Mouse (Mus musculus): ENCODE results near the gene Dcbld2.
"Not testable (repeated sequence)": the region's sequence is repeated elsewhere in the genome, so short reads cannot be mapped to it uniquely, and the experiment has no call there.

The Dcbld2 gene

DNA sequence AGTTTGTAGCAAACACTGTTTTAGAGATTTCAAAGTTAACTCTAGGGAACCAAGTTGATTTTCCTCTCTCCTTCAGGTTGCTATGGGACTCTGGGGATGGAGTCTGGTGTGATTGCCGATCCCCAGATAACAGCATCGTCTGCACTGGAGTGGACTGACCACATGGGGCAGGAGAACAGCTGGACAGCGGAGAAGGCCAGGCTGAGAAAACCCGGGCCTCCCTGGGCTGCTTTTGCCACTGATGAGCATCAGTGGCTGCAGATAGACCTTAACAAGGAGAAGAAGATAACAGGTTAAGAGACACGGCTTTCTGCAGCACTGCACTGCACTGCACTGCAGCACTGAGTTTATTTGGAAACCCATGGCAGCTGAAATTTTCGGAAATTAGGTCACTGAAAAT lies 42.4 kb downstream of the Dcbld2 start:
- no peak for DNase-seq (ENCODE audit: low spot score)

DNA sequence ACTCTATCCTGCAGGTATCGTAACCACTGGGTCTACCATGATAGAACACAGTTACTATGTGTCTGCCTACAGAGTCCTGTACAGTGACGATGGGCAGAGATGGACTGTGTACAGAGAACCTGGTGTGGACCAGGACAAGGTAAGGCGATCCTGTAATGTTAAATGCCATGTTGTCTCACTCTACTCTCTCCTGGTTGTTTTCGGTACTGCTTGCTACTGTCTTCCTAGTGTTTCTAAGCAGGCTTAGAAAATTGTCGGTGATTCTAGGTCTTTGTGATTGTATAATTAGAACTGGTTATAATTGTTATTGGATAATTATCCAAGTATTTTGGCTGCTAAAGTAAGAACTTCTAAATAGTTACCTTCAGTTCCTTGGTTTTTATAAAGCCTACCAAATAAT lies 43.4 kb downstream of the Dcbld2 start:
- no peak for DNase-seq (ENCODE audit: low spot score)

DNA sequence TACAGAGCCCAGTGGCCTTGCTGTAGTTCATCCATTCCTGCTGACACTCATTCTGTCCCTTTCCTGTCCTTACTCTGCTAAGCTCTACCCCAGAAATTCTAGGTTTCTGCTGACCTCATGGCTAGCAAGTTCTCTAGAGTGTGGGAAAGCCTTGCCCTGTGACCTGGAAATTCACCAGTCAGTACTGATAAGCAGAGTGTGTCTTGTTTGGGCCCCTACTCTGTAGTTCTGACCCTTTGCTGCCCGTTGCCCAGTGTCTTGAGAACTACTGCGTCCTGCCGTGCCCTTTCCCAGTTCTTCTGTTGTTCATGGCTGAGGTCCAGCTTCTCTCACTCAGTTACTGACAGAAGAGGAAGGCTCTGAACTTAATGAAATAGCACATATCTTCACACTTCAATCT lies 44.9 kb downstream of the Dcbld2 start:
- DNase-seq (ENCODE audit: low spot score), result no peak

DNA sequence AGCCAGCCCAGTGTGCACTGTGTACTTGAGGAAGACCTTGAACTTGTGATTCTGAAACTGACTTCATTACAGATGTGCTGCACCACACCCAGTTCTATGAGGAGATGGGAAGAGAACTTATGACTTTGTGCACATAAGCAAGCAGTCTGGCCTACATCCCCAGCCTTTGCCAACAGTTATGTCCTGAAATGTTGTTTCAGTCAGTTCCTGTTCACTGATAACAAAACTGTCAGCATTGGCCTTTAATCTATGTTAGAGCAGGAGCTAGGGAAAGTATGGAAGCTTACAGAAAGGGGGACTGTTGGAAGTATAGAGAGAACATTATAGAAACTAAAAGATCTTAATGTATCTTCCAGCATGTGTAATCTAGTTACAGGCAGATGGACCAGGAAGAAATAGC lies 45.6 kb downstream of the Dcbld2 start:
- DNase-seq (ENCODE audit: low spot score), result no peak

DNA sequence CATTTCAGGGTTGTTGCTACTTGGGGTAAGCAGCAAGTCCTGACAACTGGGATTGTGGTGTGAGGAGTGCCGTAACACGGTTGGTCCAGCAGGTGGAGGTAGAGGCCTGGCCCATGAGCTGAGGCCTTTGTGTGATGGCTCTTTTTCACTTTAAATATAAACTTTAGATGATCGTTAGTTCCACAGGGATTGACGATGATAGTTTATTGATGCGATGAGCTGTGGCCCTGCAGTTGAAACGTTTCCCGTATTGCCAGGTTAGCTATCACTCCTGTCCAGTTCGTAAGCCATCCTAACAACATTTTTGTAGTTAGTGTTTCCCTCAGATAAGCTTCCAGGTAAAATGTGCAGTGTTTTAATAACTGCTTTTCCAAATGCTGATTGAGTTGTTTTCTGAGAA lies 46.4 kb downstream of the Dcbld2 start:
- DNase-seq (ENCODE audit: low spot score), result peak; percentile 28

DNA sequence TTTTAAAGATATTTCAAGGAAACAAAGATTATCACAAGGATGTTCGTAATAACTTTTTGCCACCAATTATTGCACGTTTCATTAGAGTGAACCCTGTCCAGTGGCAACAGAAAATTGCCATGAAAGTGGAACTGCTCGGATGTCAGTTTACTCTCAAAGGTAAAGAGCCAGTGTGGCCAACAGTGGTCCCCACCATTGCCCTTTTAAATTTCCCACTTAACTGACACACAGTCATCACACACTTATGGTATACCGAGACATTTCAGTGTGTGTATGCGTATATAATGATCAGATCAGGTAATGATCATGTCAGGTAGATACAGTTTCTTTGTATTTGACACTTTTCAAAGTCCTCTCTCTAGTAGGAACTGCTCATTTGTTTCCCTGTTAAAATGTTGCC lies 46.9 kb downstream of the Dcbld2 start:
- DNase-seq (ENCODE audit: low spot score), result no peak

DNA sequence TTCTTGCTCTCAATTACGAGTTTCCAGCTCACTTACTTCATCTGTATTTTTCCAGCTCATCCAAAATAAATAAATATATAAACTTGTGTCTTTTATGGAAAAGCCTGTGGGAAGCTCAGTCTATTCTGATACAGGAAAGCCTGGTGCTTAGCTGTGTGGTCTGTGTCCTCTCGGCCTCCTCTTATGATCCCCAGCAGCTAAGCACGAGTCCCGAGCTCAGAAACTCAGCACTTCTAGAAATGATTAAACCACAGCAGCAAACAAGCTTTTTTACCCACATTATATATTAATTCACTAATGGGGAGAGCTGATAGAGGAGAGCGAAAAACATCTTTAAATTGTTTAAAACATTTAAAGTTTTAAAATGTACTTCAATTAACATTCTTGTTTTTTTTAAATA lies 48.2 kb downstream of the Dcbld2 start:
- no peak for DNase-seq (ENCODE audit: low spot score)

DNA sequence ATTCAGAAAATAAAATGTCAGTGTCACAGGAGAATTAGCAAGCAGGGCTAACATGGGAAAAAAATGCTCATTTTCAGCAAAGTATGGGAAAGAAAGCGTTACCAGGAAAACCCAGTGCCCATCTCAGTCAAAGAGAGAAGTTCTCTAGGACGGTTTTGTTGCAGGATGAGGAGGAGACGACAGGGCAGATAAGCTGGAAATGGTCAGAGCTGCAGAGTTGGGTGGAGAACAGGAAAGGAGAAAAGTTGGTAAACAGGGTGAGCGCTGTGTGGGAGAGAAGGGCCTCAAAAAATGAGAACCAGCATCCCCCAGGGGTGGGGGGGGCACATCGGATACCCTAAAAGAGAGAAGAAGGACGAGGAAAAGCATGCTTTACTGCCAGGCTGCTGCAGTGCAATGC lies 48.7 kb downstream of the Dcbld2 start:
- DNase-seq (ENCODE audit: low spot score), result no peak

DNA sequence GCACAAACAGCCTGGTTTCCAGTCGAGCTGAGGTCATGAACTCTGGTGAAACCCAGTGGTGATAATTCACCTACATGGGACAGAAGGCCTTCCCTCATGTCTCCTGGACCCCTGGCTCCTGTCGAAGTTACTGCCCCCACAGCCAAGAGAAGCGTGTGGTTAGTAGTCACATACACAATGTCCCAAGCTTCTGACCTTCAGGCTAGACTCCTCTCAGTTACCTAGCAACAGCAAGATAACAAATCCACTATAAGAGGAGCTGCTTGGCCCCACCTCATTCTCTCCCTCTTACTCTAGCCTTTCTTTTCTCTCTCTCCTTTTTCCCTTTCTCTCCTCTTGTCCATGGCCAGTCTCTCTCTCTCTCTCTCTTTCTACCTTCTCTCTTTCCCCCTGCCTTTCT lies 51.7 kb downstream of the Dcbld2 start:
- DNase-seq (ENCODE audit: low spot score), result not testable (repeated sequence)

DNA sequence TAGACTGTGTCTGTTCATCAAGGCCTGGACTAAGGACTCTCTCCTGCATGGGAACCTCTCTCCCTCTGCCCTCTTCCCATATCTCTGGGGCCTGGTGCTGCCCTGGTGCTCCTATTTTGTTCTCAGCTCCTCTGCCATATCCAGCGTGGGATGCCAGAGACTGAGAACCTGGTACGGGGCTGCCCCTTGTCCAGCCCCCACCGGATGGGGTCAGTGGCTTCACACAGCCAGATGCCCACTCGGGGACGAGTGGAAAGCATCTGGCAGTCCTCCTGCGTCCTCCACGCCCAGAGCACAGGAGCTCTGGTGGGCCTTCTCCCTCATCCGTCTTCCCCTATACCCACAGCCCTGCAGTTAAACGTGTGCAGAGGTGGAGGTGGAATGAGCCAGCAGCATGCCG lies 52.1 kb downstream of the Dcbld2 start:
- no peak for DNase-seq (ENCODE audit: low spot score)

DNA sequence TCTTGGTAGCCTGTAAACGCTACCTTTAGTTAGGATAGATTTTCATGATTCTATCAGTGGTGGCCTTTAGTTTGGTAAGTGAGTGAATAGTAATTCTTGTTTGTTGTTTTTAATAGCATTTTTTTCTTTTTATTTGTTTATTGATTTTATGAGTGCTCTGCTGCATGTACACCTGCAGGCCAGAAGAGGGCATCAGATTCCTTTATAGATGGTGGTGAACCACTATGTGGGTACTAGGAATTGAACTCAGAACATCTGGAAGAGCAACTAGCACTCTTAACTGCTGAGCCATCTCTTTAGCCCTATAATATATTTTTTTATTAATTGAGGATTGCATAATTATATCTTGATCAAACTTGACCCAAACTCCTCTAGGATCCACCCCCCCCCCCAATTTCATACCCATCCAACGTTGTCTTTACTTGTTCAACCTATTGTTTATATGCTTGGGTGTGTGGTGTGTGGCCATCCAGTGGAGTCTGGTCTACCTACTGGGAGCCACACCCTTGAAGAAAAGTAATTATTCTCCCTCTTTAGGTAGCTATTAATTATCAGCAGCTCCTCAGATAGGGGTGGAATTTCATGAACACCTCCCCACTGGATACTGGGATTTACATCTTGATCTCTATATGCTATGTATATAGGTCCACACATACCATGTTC lies 53.7 kb downstream of the Dcbld2 start:
- peak; percentile 10 for DNase-seq (ENCODE audit: low spot score)

DNA sequence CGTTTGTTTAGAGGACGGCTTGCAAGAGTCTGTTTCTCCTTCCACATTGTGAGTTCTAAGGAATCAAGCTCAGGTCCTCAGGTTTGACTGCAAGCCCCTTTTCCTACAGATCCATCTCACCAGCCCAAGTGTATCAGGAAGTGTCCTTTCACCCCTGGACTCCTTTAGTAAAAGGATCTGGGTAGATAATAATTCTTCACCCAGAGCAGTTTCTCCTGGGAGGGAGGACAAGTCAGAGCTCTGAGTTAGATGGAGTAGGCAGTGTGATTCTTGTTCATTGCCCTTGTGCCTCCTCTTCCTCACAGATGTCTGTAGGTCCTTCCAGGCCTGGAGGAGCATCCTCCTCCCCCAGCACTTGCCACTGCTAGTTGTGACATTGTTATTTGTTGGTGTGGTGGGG lies 54.3 kb downstream of the Dcbld2 start:
- DNase-seq (ENCODE audit: low spot score), result no peak

DNA sequence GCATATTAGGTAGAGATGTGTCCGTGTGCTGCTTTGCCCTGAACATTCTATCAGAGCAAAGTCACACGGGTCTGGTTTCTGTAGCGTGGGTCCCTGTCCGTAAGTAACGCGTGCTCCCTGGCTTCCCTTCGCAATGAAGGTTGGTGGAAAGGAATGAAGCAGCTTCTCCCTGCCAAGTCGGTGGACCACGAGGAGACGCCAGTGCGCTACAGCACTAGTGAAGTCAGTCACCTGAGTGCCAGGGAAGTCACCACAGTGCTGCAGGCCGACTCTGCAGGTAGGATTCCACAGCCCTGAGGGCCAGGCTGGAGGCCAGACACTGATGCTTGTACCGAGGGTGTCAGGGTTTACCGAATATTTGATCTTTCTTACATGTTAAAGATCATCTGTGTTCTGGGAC lies 55.8 kb downstream of the Dcbld2 start:
- DNase-seq (ENCODE audit: low spot score), result no peak

DNA sequence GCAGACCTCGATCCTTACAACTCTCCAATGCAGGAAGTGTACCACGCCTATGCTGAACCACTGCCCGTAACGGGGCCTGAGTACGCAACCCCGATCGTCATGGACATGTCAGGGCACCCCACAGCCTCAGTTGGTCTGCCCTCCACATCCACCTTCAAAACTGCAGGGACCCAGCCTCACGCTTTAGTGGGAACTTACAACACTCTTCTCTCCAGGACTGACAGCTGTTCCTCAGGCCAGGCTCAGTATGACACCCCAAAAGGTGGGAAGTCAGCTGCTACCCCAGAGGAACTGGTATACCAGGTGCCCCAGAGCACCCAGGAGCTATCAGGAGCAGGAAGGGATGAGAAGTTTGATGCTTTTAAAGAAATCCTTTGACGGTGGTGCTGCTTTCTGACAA lies 57.2 kb downstream of the Dcbld2 start:
- no peak for DNase-seq (ENCODE audit: low spot score)

DNA sequence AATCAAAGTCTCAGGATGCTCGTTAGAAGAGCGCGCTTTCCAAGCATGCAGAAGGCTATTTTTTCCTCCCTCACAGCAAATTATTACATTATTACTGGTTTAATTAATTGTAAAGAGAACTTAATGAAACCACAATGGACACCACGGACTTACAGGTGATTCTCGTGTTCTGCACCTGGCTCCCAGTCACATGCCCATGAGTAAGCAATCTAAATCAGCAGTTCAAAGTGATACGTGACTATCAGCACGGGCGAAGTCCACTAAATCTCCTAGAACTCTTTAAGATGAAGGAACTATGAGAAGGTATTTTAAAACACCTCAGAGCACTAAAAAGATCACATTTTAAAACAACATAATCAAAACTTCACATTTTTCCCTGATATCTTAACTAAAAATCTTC lies 61.8 kb downstream of the Dcbld2 start:
- no peak for DNase-seq (ENCODE audit: low spot score)

DNA sequence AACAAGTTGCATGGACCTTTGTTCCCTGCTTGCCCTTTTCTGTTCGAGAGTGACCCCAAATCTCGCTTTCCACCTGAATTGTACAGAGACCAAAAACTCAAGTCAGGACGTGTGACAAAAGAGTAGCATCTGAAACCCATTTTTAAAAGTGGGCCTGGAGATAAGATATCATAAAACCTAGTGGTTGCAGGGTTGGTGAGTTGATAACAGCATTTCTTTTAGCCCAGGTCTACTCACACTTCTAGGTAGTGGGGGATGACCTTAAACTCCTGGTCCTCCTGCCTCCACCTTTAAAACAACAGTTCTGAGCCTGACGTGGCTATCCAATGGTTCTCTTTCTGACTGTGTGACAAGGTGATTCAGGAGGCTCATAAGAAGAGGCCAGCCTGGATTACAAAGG lies 62.6 kb downstream of the Dcbld2 start:
- DNase-seq (ENCODE audit: low spot score), result no peak

DNA sequence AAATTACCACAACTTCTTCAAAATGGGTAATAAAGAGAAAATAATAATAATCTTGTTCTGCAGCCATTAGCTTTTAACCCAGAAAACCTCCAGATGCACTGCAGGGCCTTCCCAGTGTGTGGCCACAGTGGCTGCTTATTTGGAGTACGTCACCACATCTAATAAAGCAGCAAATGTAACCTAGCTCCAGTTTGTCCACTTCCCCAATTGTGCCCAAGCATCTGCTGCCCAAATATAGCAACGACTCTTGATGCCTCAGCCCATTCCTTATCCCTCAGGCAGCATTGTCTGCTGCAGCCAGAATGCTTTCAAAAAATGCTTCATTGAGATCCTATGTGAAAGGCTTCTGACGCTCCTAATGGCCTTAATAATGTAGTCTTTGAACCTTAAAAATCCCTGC lies 66.6 kb downstream of the Dcbld2 start:
- no peak for DNase-seq (ENCODE audit: low spot score)

DNA sequence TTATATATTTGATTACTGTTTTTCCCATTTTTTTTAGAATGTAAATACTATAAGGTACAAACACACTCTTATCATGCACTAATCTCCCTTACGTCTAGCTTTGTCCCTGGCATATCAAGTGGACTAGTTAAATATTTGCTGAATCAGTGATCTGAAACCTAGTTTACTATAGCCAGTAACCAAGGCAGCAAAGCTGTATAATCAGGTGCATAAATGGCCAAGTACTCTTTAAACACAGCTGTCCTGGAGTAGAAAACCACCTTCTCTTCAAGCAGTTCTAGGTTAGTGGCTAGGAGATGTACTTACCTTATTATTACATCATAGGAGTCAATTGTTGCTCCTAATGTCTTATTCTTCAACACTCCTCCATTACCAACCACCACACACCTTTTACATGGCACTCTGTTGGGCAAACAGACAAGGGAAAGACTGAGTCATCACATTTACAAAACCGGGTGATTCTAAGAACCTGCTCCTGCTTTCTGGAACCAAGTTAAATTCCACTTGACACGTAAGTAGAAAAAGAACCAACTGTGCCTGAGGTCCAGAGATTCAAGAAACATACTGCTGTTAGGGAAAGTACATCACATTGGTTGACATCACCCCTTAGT lies 67.4 kb downstream of the Dcbld2 start:
- no peak for DNase-seq (ENCODE audit: low spot score)

DNA sequence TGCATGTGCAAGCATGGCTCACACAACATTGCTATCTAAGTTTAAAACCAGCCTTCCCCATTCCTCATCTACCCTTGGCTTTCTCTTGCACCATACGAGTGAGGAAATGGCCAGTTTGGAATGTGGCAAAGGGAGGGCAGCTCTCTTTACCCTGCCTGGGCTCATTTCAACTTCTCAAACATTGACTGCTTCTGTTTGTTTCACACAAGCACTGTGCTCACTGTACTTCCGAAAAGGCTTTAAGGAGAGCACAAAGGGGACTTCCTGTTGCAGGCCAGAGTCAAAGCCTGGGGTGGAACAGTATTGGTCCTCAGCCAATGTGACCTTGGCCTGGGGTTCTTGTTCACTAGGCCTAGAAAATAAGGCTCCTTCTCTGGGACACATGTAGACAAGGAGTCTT lies 68.1 kb downstream of the Dcbld2 start:
- DNase-seq (ENCODE audit: low spot score), result no peak

DNA sequence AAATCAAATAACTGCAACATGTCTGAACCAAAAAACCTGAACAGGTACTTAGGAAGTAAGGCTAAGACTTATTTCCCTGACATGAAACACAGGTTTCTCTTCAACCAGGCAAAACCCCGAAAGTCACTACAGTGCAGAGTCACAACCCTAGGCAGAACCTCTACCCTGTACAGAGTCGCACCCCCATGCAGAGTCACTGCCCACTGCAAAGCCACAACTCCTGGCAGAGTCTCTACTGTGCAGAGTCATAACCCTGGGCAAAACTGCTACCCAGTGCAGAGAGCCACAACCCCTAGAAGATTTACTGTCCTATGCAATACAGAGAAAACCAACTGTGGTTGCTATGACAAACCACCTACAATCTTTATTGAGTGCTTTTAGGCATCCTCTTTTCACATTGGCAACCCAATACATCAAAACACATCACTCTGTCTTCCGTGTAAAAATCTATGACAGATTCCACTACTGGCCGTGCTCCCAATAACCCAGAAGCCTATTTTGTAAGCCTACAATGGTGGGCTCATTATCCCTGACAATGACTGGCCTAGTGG lies 71.7 kb downstream of the Dcbld2 start:
- no peak for DNase-seq (ENCODE audit: low spot score)

DNA sequence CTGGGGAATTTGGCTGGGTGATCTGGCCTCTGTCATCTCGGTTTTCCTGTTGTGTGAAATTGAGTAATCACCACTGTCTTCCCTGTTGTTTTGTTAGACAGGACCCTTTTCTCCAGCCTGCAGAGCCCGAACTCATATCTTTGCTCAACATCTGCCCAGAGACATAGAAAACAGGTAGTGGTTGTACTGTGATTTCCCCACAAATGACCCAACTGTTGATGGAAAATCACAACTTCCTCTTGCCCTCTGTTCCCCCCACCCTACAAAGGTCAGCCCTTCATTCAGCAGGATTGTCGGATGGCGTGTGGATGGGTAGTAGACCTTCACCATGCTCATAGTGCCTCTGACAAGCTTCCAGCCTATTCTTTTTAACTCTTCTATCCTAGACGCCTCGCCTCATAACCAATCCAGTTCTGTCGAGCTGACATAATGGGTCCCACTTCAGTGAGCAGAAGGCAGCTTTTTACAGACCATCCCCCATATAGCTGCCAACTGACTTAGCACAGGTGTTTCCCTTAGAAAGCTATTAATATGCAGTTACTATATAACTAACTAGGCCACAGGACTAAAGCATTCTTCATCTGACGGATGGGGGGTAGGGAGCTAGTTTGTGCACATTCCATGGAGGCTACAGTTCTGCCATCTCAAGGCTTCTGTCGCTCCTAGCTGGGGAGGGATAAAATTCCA lies 73.1 kb downstream of the Dcbld2 start:
- DNase-seq (ENCODE audit: low spot score), result no peak

DNA sequence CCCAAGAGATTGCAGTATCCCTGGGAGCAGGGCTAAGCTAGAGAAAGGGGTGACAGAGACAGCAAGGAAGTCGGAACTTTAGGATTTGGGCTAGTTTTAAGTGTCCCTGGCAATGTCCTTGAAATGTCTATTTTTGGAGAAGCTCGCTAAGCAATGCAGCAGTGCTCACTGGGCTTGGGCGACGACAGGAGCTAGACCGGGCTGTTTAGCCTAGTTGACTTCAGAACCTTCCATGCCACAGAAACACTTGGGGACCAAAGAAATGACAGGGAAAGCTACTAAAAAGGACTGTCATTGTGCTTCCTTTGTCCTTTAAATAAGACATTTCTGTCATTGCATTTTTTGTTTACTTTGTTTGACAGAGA lies 73.6 kb downstream of the Dcbld2 start:
- DNase-seq (ENCODE audit: low spot score), result no peak

DNA sequence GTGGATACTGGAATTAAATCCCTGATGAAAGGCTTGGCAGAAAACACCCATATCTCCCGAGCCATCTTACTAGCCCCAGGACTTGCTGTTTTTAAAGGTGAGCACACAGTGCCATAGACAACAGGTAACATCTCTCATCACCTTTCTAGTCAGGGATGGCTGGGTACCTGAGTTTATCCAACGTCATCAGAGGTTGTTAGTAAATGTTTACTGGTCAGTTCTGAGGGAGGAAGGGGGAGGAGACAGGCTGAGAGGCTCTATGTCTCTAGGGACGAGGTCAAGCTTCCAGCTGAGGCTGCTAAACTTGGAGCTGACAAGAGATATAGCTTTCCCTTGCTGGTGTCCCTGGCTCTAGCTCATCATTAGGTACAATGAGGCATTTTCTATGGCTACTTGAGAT lies 74.1 kb downstream of the Dcbld2 start:
- no peak for DNase-seq (ENCODE audit: low spot score)

DNA sequence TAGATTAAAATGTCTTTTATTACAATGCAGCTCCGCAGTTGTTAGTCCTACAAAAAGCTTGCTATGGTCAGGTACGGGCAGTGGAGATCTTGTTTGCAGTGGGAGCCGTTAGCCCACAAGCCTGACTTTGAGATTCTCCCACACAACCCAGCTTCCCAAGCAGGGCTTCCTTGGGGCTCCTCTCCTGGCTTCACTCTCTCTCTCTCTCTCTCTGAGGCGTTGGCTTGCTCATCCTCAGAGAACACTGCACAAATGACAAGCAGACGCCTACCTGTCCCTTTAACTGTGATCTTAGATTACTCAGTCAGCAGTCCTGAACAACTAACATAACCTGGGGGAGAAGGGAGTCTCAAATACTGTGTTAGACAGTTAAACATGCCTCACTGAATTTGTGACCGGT lies 79.6 kb downstream of the Dcbld2 start:
- no peak for DNase-seq (ENCODE audit: low spot score)
